Mouse (Mus musculus): ENCODE data around the gene Mybpc3. TPM values are rescaled to one million over a fixed set of nuclear protein-coding genes. Genes with fewer than 3 reads are reported as not detected.

Gene Mybpc3
- total RNA-seq, 1 experiment from 2014 or later: not detected

- no peak for DNase-seq
Measured at GRCm38 (mm10) chr2:91169587-91170322, 51.8 kb downstream of the Mybpc3 start.

DNA sequence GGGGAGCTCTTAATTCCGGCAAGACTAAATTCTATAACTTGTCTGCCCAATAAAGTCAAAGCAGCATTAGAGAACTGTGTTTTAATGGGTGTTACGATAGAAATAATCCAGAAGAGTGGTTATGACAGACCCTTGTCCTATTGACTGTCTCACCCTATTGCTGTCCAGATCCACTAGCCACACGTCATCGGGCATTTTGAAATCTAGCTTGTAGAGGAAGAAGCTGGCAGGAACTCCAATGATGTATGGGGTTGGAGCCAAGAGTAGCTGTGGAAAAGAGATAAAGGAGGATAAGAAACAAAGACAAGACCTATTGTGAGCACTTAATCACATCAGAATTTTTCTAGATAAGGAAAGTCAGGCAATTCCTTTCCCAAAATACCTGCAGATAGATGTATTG, 57.5 kb downstream of the Mybpc3 start:
- DNase-seq: no peak

- DNase-seq: no peak
Measured at GRCm38 (mm10) chr2:91176234-91176633, 58.3 kb downstream of the Mybpc3 start.

GRCm38 (mm10) chr2:91179825-91180224, 61.9 kb downstream of the Mybpc3 start:
- DNase-seq: no peak

DNA sequence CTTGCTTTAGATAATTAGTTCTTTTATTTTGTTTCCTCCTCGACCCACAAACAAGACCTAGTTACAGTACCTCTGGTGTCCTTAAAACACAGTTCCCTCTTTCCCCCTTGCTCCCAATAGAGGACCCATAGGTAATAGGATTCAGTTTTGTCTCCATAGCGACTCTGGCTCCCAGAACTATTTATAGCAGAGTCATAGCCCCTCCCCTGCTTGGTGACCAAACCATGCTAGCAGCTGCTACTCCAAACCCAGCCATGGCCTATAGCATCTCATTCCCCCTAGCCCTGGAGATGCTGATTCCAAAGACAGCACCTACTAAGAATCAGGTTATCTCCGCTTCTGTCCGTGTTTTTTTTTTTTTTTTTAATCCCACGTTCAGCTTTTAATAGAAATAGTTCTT, 62.8 kb downstream of the Mybpc3 start:
- no peak for DNase-seq

- no peak for DNase-seq
Measured at GRCm38 (mm10) chr2:91182016-91182404, 64.1 kb downstream of the Mybpc3 start.

DNA sequence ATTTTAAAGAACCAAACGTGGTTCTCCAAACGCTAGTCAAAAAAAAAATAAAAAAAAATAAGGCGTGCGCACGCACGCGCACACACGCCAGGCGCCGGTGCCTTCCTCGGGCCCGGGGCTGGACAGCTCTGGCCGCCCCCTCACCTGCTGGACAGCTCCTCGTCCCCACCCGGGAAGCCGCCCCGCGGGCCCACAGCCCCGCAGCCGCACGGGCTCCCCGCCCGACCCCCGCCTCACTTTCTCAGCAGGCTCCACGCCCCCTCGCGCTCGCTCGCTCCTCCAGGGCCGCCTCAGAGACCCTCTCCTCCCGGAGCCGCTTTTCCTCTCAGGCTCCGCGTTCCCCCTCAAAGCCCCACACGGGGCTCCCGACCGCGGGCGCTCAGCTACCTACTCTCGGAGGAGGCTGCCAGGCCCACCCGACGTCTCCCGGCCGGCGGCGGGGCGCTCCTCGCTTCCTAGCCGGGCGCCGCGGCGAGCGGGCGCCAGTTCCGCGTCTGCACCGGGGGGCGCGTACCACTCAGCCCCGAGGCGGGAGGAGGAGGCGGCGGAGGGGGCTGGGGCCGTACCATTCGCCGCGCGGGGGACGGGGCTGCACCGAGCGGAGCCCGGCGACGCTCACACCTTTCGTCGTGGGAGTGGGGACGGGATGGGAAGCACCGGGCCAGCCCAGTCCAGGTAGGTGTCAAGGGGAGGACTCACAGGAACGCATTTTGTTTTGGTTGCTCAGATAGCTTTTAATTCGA, 64.6 kb downstream of the Mybpc3 start:
- peak; percentile 71 for DNase-seq

DNA sequence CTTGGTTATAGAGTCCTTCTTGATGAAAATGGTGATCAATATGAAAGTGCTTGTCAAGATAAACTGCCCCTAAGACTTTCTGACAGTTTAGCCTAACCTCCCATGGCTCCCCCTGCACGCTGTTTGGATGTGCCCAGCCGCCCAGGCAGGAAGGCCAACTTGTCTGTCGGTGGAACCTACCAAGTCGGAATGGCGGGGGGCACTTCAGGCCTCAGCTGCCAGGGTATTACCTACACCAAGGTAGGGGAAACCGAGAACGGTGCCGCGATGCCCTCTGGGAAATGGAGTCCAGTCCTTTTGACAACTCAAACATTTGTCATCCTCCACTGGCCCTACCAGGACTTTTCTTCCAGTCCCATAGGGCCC, 65.2 kb downstream of the Mybpc3 start:
- peak; percentile 91 for DNase-seq

GRCm38 (mm10) chr2:91183711-91184405, 65.9 kb downstream of the Mybpc3 start, which contains the start of gene Madd:
Gene Madd, minus strand, starts transcription at chr2:91183837.
- DNase-seq: no peak

Other genes with a start within 250 kb of the Mybpc3 start
- 1.00 and 1.9 TPM in 2 replicates for gene C1qtnf4, start 232.3 kb upstream of the Mybpc3 start, total RNA-seq (2021)
- 30.9 and 36.0 TPM in 2 replicates for gene Kbtbd4, start 213.4 kb upstream of the Mybpc3 start, total RNA-seq (2021)
- 313 and 358 TPM in 2 replicates for gene Ndufs3, start 213.3 kb upstream of the Mybpc3 start, total RNA-seq (2021)
- gene Celf1, start 177.8 kb upstream of the Mybpc3 start, total RNA-seq (2021): 92.6 and 96.8 TPM in 2 replicates
- gene Rapsn, start 82.5 kb upstream of the Mybpc3 start, total RNA-seq (2021): 2.1 and 2.9 TPM in 2 replicates
- gene Psmc3, start 64.1 kb upstream of the Mybpc3 start, total RNA-seq (2021): 203 and 258 TPM in 2 replicates
- 31.2 and 32.7 TPM in 2 replicates for gene Slc39a13, start 47.7 kb upstream of the Mybpc3 start, total RNA-seq (2021)
- 3.0 and 3.3 TPM in 2 replicates for gene Spi1, start 35.8 kb upstream of the Mybpc3 start, total RNA-seq (2021)
- gene Madd, start 65.7 kb downstream of the Mybpc3 start, total RNA-seq (2021): 21.0 and 22.9 TPM in 2 replicates
- 16.7 and 22.7 TPM in 2 replicates for gene Nr1h3, start 84.7 kb downstream of the Mybpc3 start, total RNA-seq (2021)
- gene Acp2, start 84.7 kb downstream of the Mybpc3 start, total RNA-seq (2021): 34.0 and 41.8 TPM in 2 replicates
- 10.4 and 13.2 TPM in 2 replicates for gene Ddb2, start 118.8 kb downstream of the Mybpc3 start, total RNA-seq (2021)
- 134 and 152 TPM in 2 replicates for gene Pacsin3, start 137.8 kb downstream of the Mybpc3 start, total RNA-seq (2021)
- 107 and 108 TPM in 2 replicates for gene Arfgap2, start 146.8 kb downstream of the Mybpc3 start, total RNA-seq (2021)